Mouse (Mus musculus) lung, postnatal 0 days (tissue): ENCODE measurements around the gene Hoxb5.

Source experiments
- CTCF ChIP-seq: IDR thresholded peaks from 2 replicates; pipeline ENCODE4 v1.5.1; 2016; ENCODE audit warnings: antibody characterized with exemption, mild to moderate bottlenecking
- EP300 ChIP-seq: IDR thresholded peaks from 2 replicates; pipeline ENCODE4 v1.6.1; 2016; ENCODE audit warnings: antibody characterized with exemption, mild to moderate bottlenecking, control low read depth

GRCm38 (mm10) chr11:96315344-96315681 is 12.2 kb downstream of the Hoxb5 start:
- TF ChIP-seq CTCF (no peak), EP300 (no peak)
